Mouse (Mus musculus) CH12.LX (cell line): ENCODE measurements around the gene Ppp2r1a. TPM values are rescaled to one million over a fixed set of nuclear protein-coding genes. Genes with fewer than 3 reads are reported as not detected.

Source experiments
- DNase-seq: peaks from one replicate; pipeline ENCODE4 v3.0.0-alpha.2; 2013; ENCODE audit errors: extremely low read depth
- H3K27ac ChIP-seq: 2 replicates; pipeline ENCODE4 v1.5.1; 2012; ENCODE audit warnings: low read depth, mild to moderate bottlenecking, control low read depth, moderate library complexity; ENCODE audit not compliant: insufficient read depth
- H3K27me3 ChIP-seq: replicated peaks from 2 replicates; pipeline ENCODE3; 2012; ENCODE audit warnings: inconsistent platforms
- H3K36me3 ChIP-seq, 2 experiments: replicated peaks in 1 of 2; 2 replicates each; pipeline versions ENCODE3 to v1.6.1; 2012; ENCODE audit warnings: inconsistent platforms in 1 of 2, low read length in 1 of 2, mild to moderate bottlenecking in 1 of 2, mixed read lengths in 1 of 2, moderate library complexity in 1 of 2; ENCODE audit not compliant: control insufficient read depth in 1 of 2, insufficient read depth in 1 of 2
- H3K4me1 ChIP-seq, 2 experiments: 2 replicates each; pipeline ENCODE4 v1.6.1; 2012; ENCODE audit warnings: inconsistent platforms in 1 of 2, moderate library complexity in 1 of 2; ENCODE audit not compliant: insufficient read depth in 2 of 2, control insufficient read depth in 1 of 2
- H3K4me2 ChIP-seq: 2 replicates; pipeline ENCODE4 v1.6.1; 2012; ENCODE audit warnings: low read depth, mild to moderate bottlenecking, control low read depth; ENCODE audit not compliant: poor library complexity, insufficient read depth, severe bottlenecking
- H3K4me3 ChIP-seq, 3 experiments: fragments of 150-350 bp in 1 of 3; sonication (generic) in 1 of 3; replicated peaks in 1 of 3; 2 replicates each; pipeline versions ENCODE3 to v1.5.1; 2011 to 2012; ENCODE audit warnings: low read depth in 2 of 3, low read length in 2 of 3, mild to moderate bottlenecking in 2 of 3, moderate library complexity in 2 of 3, control low read depth in 1 of 3, improper control_type of control experiment in 1 of 3, inconsistent platforms in 1 of 3, mixed read lengths in 1 of 3; ENCODE audit not compliant: poor library complexity in 1 of 3
- H3K79me2 ChIP-seq: replicated peaks from 2 replicates; pipeline ENCODE4 v1.6.1; 2012; ENCODE audit warnings: mild to moderate bottlenecking, moderate library complexity; ENCODE audit not compliant: control insufficient read depth, poor library complexity, insufficient read depth, severe bottlenecking; ENCODE audit errors: extremely low read depth
- H3K9ac ChIP-seq: 2 replicates; pipeline ENCODE4 v1.6.1; 2012; ENCODE audit warnings: low read depth, mild to moderate bottlenecking, control low read depth, moderate library complexity; ENCODE audit not compliant: insufficient read depth
- H3K9me3 ChIP-seq: replicated peaks from 2 replicates; pipeline ENCODE3; 2012; ENCODE audit warnings: low read length, inconsistent platforms, mixed read lengths
- CHD1 ChIP-seq: IDR thresholded peaks from 2 replicates; pipeline ENCODE4 v1.6.1; 2012; ENCODE audit warnings: low read depth, low read length, improper control_type of control experiment, inconsistent platforms
- CHD2 ChIP-seq: IDR thresholded peaks from 2 replicates; pipeline ENCODE4 v1.6.1; 2011; ENCODE audit warnings: low read length, improper control_type of control experiment
- E2F4 ChIP-seq: IDR thresholded peaks from 2 replicates; pipeline ENCODE4 v1.6.1; 2011; ENCODE audit warnings: low read depth, low read length, improper control_type of control experiment; ENCODE audit not compliant: insufficient replicate concordance
- ELF1 ChIP-seq: IDR thresholded peaks from 2 replicates; pipeline ENCODE4 v1.6.1; 2014; ENCODE audit warnings: low read depth, mild to moderate bottlenecking, inconsistent platforms, low read length, improper control_type of control experiment
- EP300 ChIP-seq: IDR thresholded peaks from 2 replicates; pipeline ENCODE4 v1.6.1; 2011; ENCODE audit warnings: low read length, improper control_type of control experiment
- GABPA ChIP-seq: IDR thresholded peaks from 2 replicates; pipeline ENCODE4 v1.6.1; 2012; ENCODE audit warnings: low read depth, low read length, improper control_type of control experiment, inconsistent platforms; ENCODE audit not compliant: insufficient replicate concordance
- HCFC1 ChIP-seq: IDR thresholded peaks from 2 replicates; pipeline ENCODE4 v1.6.1; 2012; ENCODE audit warnings: low read depth, mild to moderate bottlenecking, inconsistent platforms, low read length, improper control_type of control experiment
- JUN ChIP-seq: IDR thresholded peaks from 2 replicates; pipeline ENCODE4 v1.6.1; 2011; ENCODE audit warnings: low read depth, mild to moderate bottlenecking, low read length, improper control_type of control experiment, moderate library complexity; ENCODE audit not compliant: insufficient read depth
- JUND ChIP-seq: conservative IDR thresholded peaks from 2 replicates; pipeline ENCODE4 v1.6.1; 2011; ENCODE audit warnings: low read depth, low read length, improper control_type of control experiment
- MAFK ChIP-seq: IDR thresholded peaks from 2 replicates; pipeline ENCODE4 v1.6.1; 2011; ENCODE audit warnings: low read length, improper control_type of control experiment; ENCODE audit not compliant: insufficient replicate concordance
- MYC ChIP-seq: IDR thresholded peaks from 2 replicates; pipeline ENCODE4 v1.6.1; 2011; ENCODE audit warnings: low read depth, mild to moderate bottlenecking, improper control_type of control experiment, low read length
- NRF1 ChIP-seq: IDR thresholded peaks from 2 replicates; pipeline ENCODE4 v1.6.1; 2014; ENCODE audit warnings: low read depth, mild to moderate bottlenecking, inconsistent platforms, low read length, improper control_type of control experiment, moderate library complexity
- PAX5 ChIP-seq: IDR thresholded peaks from 2 replicates; pipeline ENCODE4 v1.6.1; 2012; ENCODE audit warnings: low read length, inconsistent platforms, mixed read lengths
- POLR2A ChIP-seq: IDR thresholded peaks from 2 replicates; pipeline ENCODE4 v1.6.1; 2011; ENCODE audit warnings: low read depth, mild to moderate bottlenecking, improper control_type of control experiment, low read length
- POLR2AphosphoS2 ChIP-seq: IDR thresholded peaks from 2 replicates; pipeline ENCODE4 v1.6.1; 2011; ENCODE audit warnings: low read depth, low read length, improper control_type of control experiment
- RAD21 ChIP-seq: IDR thresholded peaks from 2 replicates; pipeline ENCODE4 v1.6.1; 2011; ENCODE audit warnings: low read depth, mild to moderate bottlenecking, low read length, improper control_type of control experiment, moderate library complexity
- RCOR1 ChIP-seq: conservative IDR thresholded peaks from 2 replicates; pipeline ENCODE4 v1.6.1; 2012; ENCODE audit warnings: low read depth, mild to moderate bottlenecking, inconsistent platforms, low read length, improper control_type of control experiment
- SIN3A ChIP-seq: IDR thresholded peaks from 2 replicates; pipeline ENCODE4 v1.6.1; 2012; ENCODE audit warnings: low read length, improper control_type of control experiment, inconsistent platforms
- SMC3 ChIP-seq: IDR thresholded peaks from 2 replicates; pipeline ENCODE4 v1.6.1; 2011; ENCODE audit warnings: low read depth, low read length, improper control_type of control experiment
- TBP ChIP-seq: conservative IDR thresholded peaks from 2 replicates; pipeline ENCODE4 v1.6.1; 2011; ENCODE audit warnings: low read depth, low read length, improper control_type of control experiment
- UBTF ChIP-seq: IDR thresholded peaks from 2 replicates; pipeline ENCODE4 v1.6.1; 2012; ENCODE audit warnings: low read depth, mild to moderate bottlenecking, inconsistent platforms, low read length, improper control_type of control experiment, moderate library complexity
- USF1 ChIP-seq: IDR thresholded peaks from 2 replicates; pipeline ENCODE4 v1.6.1; 2014; ENCODE audit warnings: low read depth, mild to moderate bottlenecking, inconsistent platforms, low read length, improper control_type of control experiment
- USF2 ChIP-seq: conservative IDR thresholded peaks from 2 replicates; pipeline ENCODE4 v1.6.1; 2011; ENCODE audit warnings: low read depth, low read length, improper control_type of control experiment
- ZMIZ1 ChIP-seq: IDR thresholded peaks from 2 replicates; pipeline ENCODE4 v1.6.1; 2012; ENCODE audit warnings: low read depth, mild to moderate bottlenecking, inconsistent platforms, low read length, improper control_type of control experiment
- dilution Hi-C: fragments of 300-500 bp; cut with MboI; formaldehyde crosslinking; loops from 2 replicates; pipeline ENCODE4 v1.14.3; 2020; ENCODE audit warnings: low sequenced_read_pairs; ENCODE audit not compliant: extremely low pct_unique_long_range_greater_than_20kb, extremely low pct_ligation_motif_present
- in situ Hi-C: fragments of 300-500 bp; cut with MboI; formaldehyde crosslinking; loops from 3 replicates; pipeline ENCODE4 v1.14.3; 2019; ENCODE audit warnings: low sequenced_read_pairs, low pct_ligation_motif_present, low pct_unique_long_range_greater_than_20kb, mixed read lengths
- polyA plus RNA-seq: library from polyadenylated mRNA; unstranded; fragments of >175 nt; gene quantifications from 2 replicates; pipeline ENCODE4 v1.2.1, GENCODE M21; 2012; ENCODE audit warnings: low read depth; ENCODE audit not compliant: insufficient read length
- total RNA-seq, 2 experiments: library from RNA; depleted of rRNA; stranded (reverse); fragments of 300-350 nt in 1 of 2; fragments of >200 nt in 1 of 2; gene quantifications; 2 replicates each; pipeline ENCODE4 v1.2.3; 2012 to 2014

Gene Ppp2r1a
- total and polyA plus RNA-seq, 3 experiments = 164 to 264 (median 182) TPM

- Histone ChIP-seq H3K36me3 (peaks cover 53 to 83% of the 10 kb centered on the region in 2 experiments), H3K9ac (no peak overlapping the region), H3K4me3 (no peak overlapping the region), H3K27ac (no peak overlapping the region), H3K79me2 (no peaks in the 10 kb centered on the region), H3K4me2 (no peak overlapping the region), H3K9me3 (no peaks in the 10 kb centered on the region), H3K27me3 (no peaks in the 10 kb centered on the region), H3K4me1 (no peaks in the 10 kb centered on the region)
- no peak for TF ChIP-seq SIN3A
- no peak for TF ChIP-seq USF1
- no peak for TF ChIP-seq ZMIZ1
- no peak for TF ChIP-seq CHD2
- TF ChIP-seq POLR2AphosphoS2 = no peak
- TF ChIP-seq USF2 = no peak
- TF ChIP-seq MYC = no peak
- no peak for TF ChIP-seq JUND
- no peak for TF ChIP-seq EP300
- TF ChIP-seq NRF1 = no peak
- no peak for TF ChIP-seq CHD1
- no peak for TF ChIP-seq PAX5
- no peak for TF ChIP-seq TBP
- no peak for TF ChIP-seq GABPA
- no peak for TF ChIP-seq SMC3
- TF ChIP-seq MAFK = no peak
- TF ChIP-seq JUN = no peak
- no peak for TF ChIP-seq RCOR1
- in situ Hi-C loops = loop anchor here (25.0 kb wide), 1 partner anchor 146 kb away; no protein-coding TSS in a partner anchor
- dilution Hi-C loops = no loop called here
- no peak for DNase-seq
Observed at GRCm38 (mm10) chr17:20966681-20967080, 21.6 kb downstream of the Ppp2r1a start.

- Histone ChIP-seq H3K4me3 (no peak overlapping the region), H3K36me3 (no peaks in the 10 kb centered on the region), H3K27me3 (no peaks in the 10 kb centered on the region), H3K4me1 (no peaks in the 10 kb centered on the region), H3K79me2 (no peaks in the 10 kb centered on the region), H3K9me3 (no peaks in the 10 kb centered on the region), H3K4me2 (no peak overlapping the region), H3K27ac (no peak overlapping the region), H3K9ac (no peak overlapping the region)
- TF ChIP-seq POLR2AphosphoS2 (no peak), JUN (no peak), MAFK (no peak), EP300 (no peak), TBP (no peak), POLR2A (no peak), E2F4 (no peak), CHD2 (no peak), RCOR1 (no peak), HCFC1 (no peak), UBTF (no peak), RAD21 (no peak), ELF1 (no peak)
- DNase-seq = no peak
- dilution Hi-C loops (no loop called here), in situ Hi-C loops (no loop called here)
Observed at GRCm38 (mm10) chr17:20993716-20994115, 48.6 kb downstream of the Ppp2r1a start.
